Mouse (Mus musculus) intestine, embryonic 16.5 days (tissue): ENCODE data around the gene Thada. TPM values are rescaled to one million over a fixed set of nuclear protein-coding genes. Genes with fewer than 3 reads are reported as not detected.

Experiments
- ATAC-seq: fragments of 200-750 bp; cut with Nextera tagmentation; 2 replicates; pipeline ENCODE4 v1.8.0; 2017; ENCODE audit warnings: moderate TSS enrichment, moderate library complexity
- H3K27ac ChIP-seq: fragments of 300-500 bp; sonication (generic); 2 replicates; pipeline ENCODE4 v1.5.1; 2014; ENCODE audit warnings: mild to moderate bottlenecking, low read length
- H3K27me3 ChIP-seq: fragments of 300-500 bp; sonication (generic); replicated peaks from 2 replicates; pipeline ENCODE4 v1.6.1; 2014; ENCODE audit warnings: low read length, control low read depth, mixed read lengths; ENCODE audit not compliant: control insufficient read depth, insufficient read depth
- H3K36me3 ChIP-seq: fragments of 300-500 bp; sonication (generic); 2 replicates; pipeline ENCODE4 v1.6.1; 2014; ENCODE audit warnings: low read length, control low read depth; ENCODE audit not compliant: control insufficient read depth, insufficient read depth
- H3K4me1 ChIP-seq: fragments of 300-500 bp; sonication (generic); 2 replicates; pipeline ENCODE4 v1.6.1; 2014; ENCODE audit warnings: low read length, control low read depth, mixed read lengths; ENCODE audit not compliant: control insufficient read depth, insufficient read depth
- H3K4me2 ChIP-seq: fragments of 300-500 bp; sonication (generic); 2 replicates; pipeline ENCODE4 v1.6.1; 2014; ENCODE audit warnings: low read depth, low read length, control low read depth
- H3K4me3 ChIP-seq: fragments of 300-500 bp; sonication (generic); 2 replicates; pipeline ENCODE4 v1.5.1; 2014; ENCODE audit warnings: mild to moderate bottlenecking, low read length
- H3K9ac ChIP-seq: fragments of 300-500 bp; sonication (generic); 2 replicates; pipeline ENCODE4 v1.6.1; 2014; ENCODE audit warnings: low read depth, low read length
- H3K9me3 ChIP-seq: fragments of 300-500 bp; sonication (generic); 2 replicates; pipeline ENCODE4 v1.6.1; 2016; ENCODE audit warnings: low read length, control low read depth; ENCODE audit not compliant: control insufficient read depth
- WGBS: fragments of 180-500 bp; shearing (Covaris S2); extraction: QIAGEN DNeasy Blood & Tissue Kit; methylation state at CpG from one replicate; pipeline ENCODE4 v1.1.7; 2014; 5-methylcytosine and 5-hydroxymethylcytosine counted together
- polyA plus RNA-seq: library from polyadenylated mRNA; unstranded; fragments of >200 nt; fragmentation: Nextera tagmentation; extraction: Ambion mirVana; gene quantifications from 2 replicates; pipeline ENCODE4 v1.2.1, GENCODE M21; 2015

Gene Thada
- polyA plus RNA-seq, 1 experiment from 2014 or later, result 5.3 TPM

DNA sequence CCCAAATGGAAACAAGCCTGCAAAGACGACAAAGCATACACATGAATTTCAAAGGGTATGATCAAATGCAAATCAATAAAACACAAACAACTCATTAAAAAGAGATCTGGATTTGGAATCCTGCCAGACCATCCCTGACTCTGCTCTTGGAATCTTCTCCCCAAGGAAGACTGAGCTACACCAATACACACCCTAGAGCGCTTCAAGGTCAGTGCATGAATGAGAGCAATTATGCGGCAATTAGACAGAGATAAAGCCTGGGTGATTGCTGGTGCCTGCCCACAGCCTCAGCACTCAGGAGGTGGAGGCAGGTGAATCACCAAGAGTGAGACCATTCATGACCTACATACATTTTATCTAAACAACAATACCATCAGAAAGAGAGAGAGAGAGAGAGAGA is 114.7 kb downstream of the Thada start:
- WGBS, result 32% methylated on average over 3 of the region's 3 CpGs

GRCm38 (mm10) chr17:84348865-84349264 is 117.1 kb downstream of the Thada start:
- Histone ChIP-seq H3K27ac (no peak overlapping the region), H3K9ac (no peak overlapping the region), H3K36me3 (no peaks in the 10 kb centered on the region), H3K4me2 (no peak overlapping the region), H3K4me3 (no peak overlapping the region), H3K4me1 (peaks cover 12% of the 10 kb centered on the region), H3K27me3 (no peaks in the 10 kb centered on the region), H3K9me3 (no peaks in the 10 kb centered on the region)
- WGBS, result 83% methylated on average over 3 of the region's 3 CpGs
- no peak for ATAC-seq

More for the DNA sequence above, 114.7 kb downstream of the Thada start:
- Histone ChIP-seq H3K9ac (no peak overlapping the region), H3K36me3 (no peaks in the 10 kb centered on the region), H3K4me3 (no peak overlapping the region), H3K9me3 (no peaks in the 10 kb centered on the region), H3K27ac (no peak overlapping the region), H3K4me2 (no peak overlapping the region), H3K4me1 (peaks cover 15% of the 10 kb centered on the region), H3K27me3 (no peaks in the 10 kb centered on the region)
- peak; percentile 97 for ATAC-seq

GRCm38 (mm10) chr17:84342299-84342817 is 123.6 kb downstream of the Thada start:
- Histone ChIP-seq H3K9me3 (no peaks in the 10 kb centered on the region), H3K4me3 (no peak overlapping the region), H3K27ac (no peak overlapping the region), H3K27me3 (no peaks in the 10 kb centered on the region), H3K36me3 (no peaks in the 10 kb centered on the region), H3K4me1 (0 out of 2 replicates have a peak, but pooled peaks cover 4% of the 10 kb centered on the region), H3K4me2 (no peak overlapping the region), H3K9ac (no peak overlapping the region)
- ATAC-seq, result no peak
- 73% methylated on average over 6 of the region's 6 CpGs for WGBS

GRCm38 (mm10) chr17:84341686-84342085 is 124.3 kb downstream of the Thada start:
- Histone ChIP-seq H3K27me3 (no peaks in the 10 kb centered on the region), H3K27ac (no peak overlapping the region), H3K4me1 (0 out of 2 replicates have a peak, but pooled peaks cover 4% of the 10 kb centered on the region), H3K4me2 (no peak overlapping the region), H3K9ac (no peak overlapping the region), H3K9me3 (no peaks in the 10 kb centered on the region), H3K36me3 (no peaks in the 10 kb centered on the region), H3K4me3 (no peak overlapping the region)
- no peak for ATAC-seq
- WGBS, result 70% methylated on average over 2 of the region's 2 CpGs

- ATAC-seq, result no peak
- WGBS, result 96% methylated on average over 3 of the region's 3 CpGs
- H3K9ac ChIP-seq, result no peak overlapping the region
- H3K4me1 ChIP-seq, result 0 out of 2 replicates have a peak, but pooled peaks cover 4% of the 10 kb centered on the region
- no peaks in the 10 kb centered on the region for H3K9me3 ChIP-seq
- no peaks in the 10 kb centered on the region for H3K27me3 ChIP-seq
- H3K27ac ChIP-seq, result no peak overlapping the region
- no peak overlapping the region for H3K4me3 ChIP-seq
- no peak overlapping the region for H3K4me2 ChIP-seq
- no peaks in the 10 kb centered on the region for H3K36me3 ChIP-seq
Observed at GRCm38 (mm10) chr17:84340574-84340973, 125.4 kb downstream of the Thada start.

DNA sequence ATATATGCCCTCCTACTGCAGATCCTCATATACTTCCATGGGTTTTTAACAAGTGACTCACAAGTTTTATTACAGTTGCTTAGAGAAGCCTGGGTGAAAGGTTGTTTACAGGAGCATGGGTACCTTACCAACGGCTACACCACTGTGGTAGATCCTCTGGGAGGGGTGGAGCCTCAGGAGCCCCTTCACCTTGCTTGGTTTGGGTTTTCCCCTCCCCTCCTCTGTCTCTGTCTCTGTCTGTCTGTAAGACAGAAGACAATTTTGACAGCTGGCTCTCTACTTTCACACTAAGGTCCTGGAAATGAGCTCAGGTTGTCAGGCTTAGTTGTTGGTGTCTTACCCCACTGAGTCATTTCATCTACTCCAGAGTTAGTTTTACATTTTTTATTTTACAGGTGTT is 130.0 kb downstream of the Thada start:
- Histone ChIP-seq H3K9me3 (no peaks in the 10 kb centered on the region), H3K4me2 (no peak overlapping the region), H3K27me3 (no peaks in the 10 kb centered on the region), H3K27ac (no peak overlapping the region), H3K9ac (no peak overlapping the region), H3K4me1 (no peaks in the 10 kb centered on the region), H3K36me3 (no peaks in the 10 kb centered on the region), H3K4me3 (no peak overlapping the region)
- no peak for ATAC-seq
- 26% methylated on average over 1 of the region's 1 CpGs for WGBS

- no peaks in the 10 kb centered on the region for H3K4me1 ChIP-seq
- H3K9ac ChIP-seq, result no peak overlapping the region
- ATAC-seq, result no peak
- no peak overlapping the region for H3K4me3 ChIP-seq
- no peaks in the 10 kb centered on the region for H3K27me3 ChIP-seq
- WGBS, result 83% methylated on average over 3 of the region's 3 CpGs
- no peak overlapping the region for H3K4me2 ChIP-seq
- H3K27ac ChIP-seq, result no peak overlapping the region
- no peaks in the 10 kb centered on the region for H3K36me3 ChIP-seq
- no peaks in the 10 kb centered on the region for H3K9me3 ChIP-seq
Observed at GRCm38 (mm10) chr17:84335076-84335475, 130.9 kb downstream of the Thada start.

DNA sequence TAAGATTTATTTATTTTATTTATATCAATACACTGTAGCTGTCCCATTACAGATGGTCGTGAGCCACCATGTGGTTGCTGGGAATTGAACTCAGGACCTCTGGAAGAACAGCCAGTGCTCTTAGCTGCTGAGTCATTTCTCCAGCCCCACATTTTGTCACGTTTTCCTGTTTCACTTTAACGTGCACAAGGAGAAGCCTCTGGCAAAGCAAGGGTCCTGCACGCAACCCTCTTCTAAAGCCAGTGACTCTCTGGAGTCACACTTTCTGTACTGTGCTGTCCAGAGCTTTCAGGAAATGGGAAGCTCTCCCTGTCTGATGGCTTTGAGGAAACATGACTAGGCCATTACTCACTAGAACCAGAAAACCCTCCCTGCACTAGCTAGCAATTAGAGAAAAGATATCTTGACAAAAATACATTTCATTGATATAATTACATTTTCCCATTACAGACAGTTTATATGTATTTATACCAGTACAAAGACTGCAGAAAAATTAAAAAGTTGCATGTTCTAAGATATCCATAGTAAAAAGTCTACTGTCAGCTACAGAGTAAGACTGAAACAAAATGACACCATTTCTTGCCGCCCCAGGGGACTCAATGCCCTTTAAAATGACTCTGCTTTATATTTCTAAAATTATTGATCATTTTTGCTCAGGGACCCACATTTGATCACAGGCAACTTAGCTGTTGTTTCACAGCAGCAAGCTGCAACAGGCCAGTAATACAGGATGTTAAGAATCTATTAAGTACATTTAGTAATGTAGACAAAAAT is 131.6 kb downstream of the Thada start:
- no peaks in the 10 kb centered on the region for H3K4me1 ChIP-seq
- H3K9ac ChIP-seq, result no peak overlapping the region
- H3K9me3 ChIP-seq, result no peaks in the 10 kb centered on the region
- no peak for ATAC-seq
- WGBS, result 76% methylated on average over 5 of the region's 5 CpGs
- no peak overlapping the region for H3K27ac ChIP-seq
- no peak overlapping the region for H3K4me2 ChIP-seq
- H3K4me3 ChIP-seq, result no peak overlapping the region
- H3K36me3 ChIP-seq, result no peaks in the 10 kb centered on the region
- H3K27me3 ChIP-seq, result no peaks in the 10 kb centered on the region

- ATAC-seq, result no peak
- H3K36me3 ChIP-seq, result no peaks in the 10 kb centered on the region
- H3K27me3 ChIP-seq, result no peaks in the 10 kb centered on the region
- H3K9me3 ChIP-seq, result no peaks in the 10 kb centered on the region
- H3K4me1 ChIP-seq, result no peaks in the 10 kb centered on the region
- H3K4me3 ChIP-seq, result no peak overlapping the region
- 90% methylated on average over 5 of the region's 5 CpGs for WGBS
- no peak overlapping the region for H3K27ac ChIP-seq
- no peak overlapping the region for H3K4me2 ChIP-seq
- H3K9ac ChIP-seq, result no peak overlapping the region
Observed at GRCm38 (mm10) chr17:84332940-84333339, 133.1 kb downstream of the Thada start.
